Mouse (Mus musculus): ENCODE data around the gene Egln1. TPM values are rescaled to one million over a fixed set of nuclear protein-coding genes. Genes with fewer than 3 reads are reported as not detected.
A peak's percentile ranks its signal among the peaks of the same experiment; 100 is the strongest.

The Egln1 gene
- polyA plus RNA-seq, 1 experiment from 2014 or later, result 18.1 TPM

GRCm38 (mm10) chr8:124963246-124963645 is 14.1 kb upstream of the Egln1 start:
- H3K27me3 ChIP-seq (replicated peaks), result no peaks in the 10 kb centered on the region
- no peaks in the 10 kb centered on the region for H3K9me3 ChIP-seq

GRCm38 (mm10) chr8:124960226-124960880 is 11.2 kb upstream of the Egln1 start:
- H3K4me3 ChIP-seq, result no peak overlapping the region
- ATAC-seq (replicated peaks), result no peak
- H3K36me3 ChIP-seq (replicated peaks), result no peaks in the 10 kb centered on the region
- no peak overlapping the region for H3K4me2 ChIP-seq
- H3K27me3 ChIP-seq (replicated peaks), result no peaks in the 10 kb centered on the region
- no peak overlapping the region for H3K27ac ChIP-seq
- peaks cover 5% of the 10 kb centered on the region; the same call in 1 of the 2 replicates for H3K4me1 ChIP-seq
- no peak overlapping the region for H3K9ac ChIP-seq
- 21% methylated on average over 8 of the region's 8 CpGs for WGBS
- H3K9me3 ChIP-seq, result no peaks in the 10 kb centered on the region

More at GRCm38 (mm10) chr8:124963246-124963645, 14.1 kb upstream of the Egln1 start:
- Histone ChIP-seq H3K4me1 (peaks cover 5% of the 10 kb centered on the region; the same call in 1 of the 2 replicates), H3K9ac (no peak overlapping the region), H3K36me3 (replicated peaks) (no peaks in the 10 kb centered on the region), H3K4me2 (no peak overlapping the region), H3K4me3 (no peak overlapping the region), H3K27ac (no peak overlapping the region)
- ATAC-seq (replicated peaks), result no peak
- 96% methylated on average over 5 of the region's 5 CpGs for WGBS

GRCm38 (mm10) chr8:124959462-124960225 is 10.5 kb upstream of the Egln1 start:
- no peaks in the 10 kb centered on the region for H3K9me3 ChIP-seq
- H3K4me3 ChIP-seq, result no peak overlapping the region
- no peak overlapping the region for H3K4me2 ChIP-seq
- peaks cover 5% of the 10 kb centered on the region; the same call in 1 of the 2 replicates for H3K4me1 ChIP-seq
- no peaks in the 10 kb centered on the region for H3K27me3 ChIP-seq (replicated peaks)
- no peak overlapping the region for H3K27ac ChIP-seq
- ATAC-seq (replicated peaks), result no peak
- 70% methylated on average over 8 of the region's 8 CpGs for WGBS
- no peak overlapping the region for H3K9ac ChIP-seq
- no peaks in the 10 kb centered on the region for H3K36me3 ChIP-seq (replicated peaks)

- Histone ChIP-seq H3K4me1 (peaks cover 16% of the 10 kb centered on the region), H3K9me3 (no peaks in the 10 kb centered on the region), H3K9ac (no peak overlapping the region), H3K36me3 (replicated peaks) (no peaks in the 10 kb centered on the region), H3K4me3 (no peak overlapping the region), H3K27ac (no peak overlapping the region), H3K27me3 (replicated peaks) (no peaks in the 10 kb centered on the region), H3K4me2 (no peak overlapping the region)
- ATAC-seq (replicated peaks), result no peak
- 78% methylated on average over 8 of the region's 8 CpGs for WGBS
These were observed 5.5 kb upstream of the Egln1 start for GRCm38 (mm10) chr8:124954572-124955082.

GRCm38 (mm10) chr8:124953188-124953587 is 4.1 kb upstream of the Egln1 start:
- no peak for ATAC-seq (replicated peaks)
- Histone ChIP-seq H3K4me1 (peaks cover 16% of the 10 kb centered on the region), H3K4me2 (no peak overlapping the region), H3K9me3 (no peaks in the 10 kb centered on the region), H3K9ac (no peak overlapping the region), H3K27me3 (replicated peaks) (no peaks in the 10 kb centered on the region), H3K4me3 (no peak overlapping the region), H3K36me3 (replicated peaks) (no peaks in the 10 kb centered on the region), H3K27ac (no peak overlapping the region)
- whole genome bisulfite sequencing, result 88% methylated on average over 7 of the region's 7 CpGs

- Histone ChIP-seq H3K9me3 (no peaks in the 10 kb centered on the region), H3K27ac (peak overlapping the region; percentile 97; the same call in 1 of the 2 replicates), H3K9ac (no peak overlapping the region), H3K36me3 (replicated peaks) (no peaks in the 10 kb centered on the region), H3K4me1 (peaks cover 30% of the 10 kb centered on the region), H3K4me2 (peak overlapping the region; percentile 84), H3K27me3 (replicated peaks) (no peaks in the 10 kb centered on the region), H3K4me3 (peak overlapping the region; percentile 87)
- 84% methylated on average over 2 of the region's 2 CpGs for WGBS
- ATAC-seq (replicated peaks), result no peak
These were observed 1.7 kb upstream of the Egln1 start for GRCm38 (mm10) chr8:124950865-124951264.

GRCm38 (mm10) chr8:124950069-124950456 is 939 bp upstream of the Egln1 start:
- Histone ChIP-seq H3K36me3 (replicated peaks) (no peaks in the 10 kb centered on the region), H3K27me3 (replicated peaks) (no peaks in the 10 kb centered on the region), H3K9me3 (no peaks in the 10 kb centered on the region), H3K4me2 (peak overlapping the region; percentile 84), H3K4me3 (peak overlapping the region; percentile 87), H3K9ac (peak overlapping the region; percentile 94), H3K27ac (peak overlapping the region; percentile 97), H3K4me1 (peaks cover 39% of the 10 kb centered on the region)
- no peak for ATAC-seq (replicated peaks)
- WGBS, result 25% methylated on average over 10 of the region's 10 CpGs

GRCm38 (mm10) chr8:124948733-124949111 is 402 bp downstream of the Egln1 start:
- peak overlapping the region; percentile 87 for H3K4me3 ChIP-seq
- H3K4me1 ChIP-seq, result peaks cover 52% of the 10 kb centered on the region
- H3K9me3 ChIP-seq, result no peaks in the 10 kb centered on the region
- peak overlapping the region; percentile 94 for H3K9ac ChIP-seq
- peak; percentile 53 for ATAC-seq (replicated peaks)
- peak overlapping the region; percentile 97 for H3K27ac ChIP-seq
- H3K4me2 ChIP-seq, result peak overlapping the region; percentile 84
- no peaks in the 10 kb centered on the region for H3K36me3 ChIP-seq (replicated peaks)
- under 1% methylated on average over 39 of the region's 62 CpGs for WGBS
- H3K27me3 ChIP-seq (replicated peaks), result no peaks in the 10 kb centered on the region

- H3K27me3 ChIP-seq (replicated peaks), result no peaks in the 10 kb centered on the region
- WGBS, result under 1% methylated on average over 67 of the region's 67 CpGs
- peak overlapping the region; percentile 84 for H3K4me2 ChIP-seq
- no peaks in the 10 kb centered on the region for H3K9me3 ChIP-seq
- H3K4me1 ChIP-seq, result peaks cover 58% of the 10 kb centered on the region
- ATAC-seq (replicated peaks), result peak; percentile 35
- H3K9ac ChIP-seq, result peak overlapping the region; percentile 94
- peak overlapping the region; percentile 87 for H3K4me3 ChIP-seq
- peak overlapping the region; percentile 97 for H3K27ac ChIP-seq
- H3K36me3 ChIP-seq (replicated peaks), result no peaks in the 10 kb centered on the region
These were observed 1.0 kb downstream of the Egln1 start for GRCm38 (mm10) chr8:124947865-124948732.

GRCm38 (mm10) chr8:124944406-124944805 is 4.7 kb downstream of the Egln1 start:
- no peak overlapping the region for H3K9ac ChIP-seq
- 0 out of 2 replicates have a peak, but pooled peaks cover 4% of the 10 kb centered on the region for H3K36me3 ChIP-seq (replicated peaks)
- no peaks in the 10 kb centered on the region for H3K9me3 ChIP-seq
- peak overlapping the region; percentile 10; the same call in 1 of the 2 replicates for H3K4me2 ChIP-seq
- ATAC-seq (replicated peaks), result no peak
- WGBS, result 62% methylated on average over 7 of the region's 7 CpGs
- no peaks in the 10 kb centered on the region for H3K27me3 ChIP-seq (replicated peaks)
- H3K4me3 ChIP-seq, result no peak overlapping the region
- H3K4me1 ChIP-seq, result peaks cover 47% of the 10 kb centered on the region
- H3K27ac ChIP-seq, result no peak overlapping the region

- no peak overlapping the region for H3K4me2 ChIP-seq
- H3K9ac ChIP-seq, result no peak overlapping the region
- no peaks in the 10 kb centered on the region for H3K27me3 ChIP-seq (replicated peaks)
- ATAC-seq (replicated peaks), result no peak
- no peak overlapping the region for H3K27ac ChIP-seq
- 81% methylated on average over 6 of the region's 6 CpGs for WGBS
- no peak overlapping the region for H3K4me3 ChIP-seq
- H3K9me3 ChIP-seq, result no peaks in the 10 kb centered on the region
- H3K4me1 ChIP-seq, result peaks cover 47% of the 10 kb centered on the region
- H3K36me3 ChIP-seq (replicated peaks), result 0 out of 2 replicates have a peak, but pooled peaks cover 8% of the 10 kb centered on the region
These were observed 5.3 kb downstream of the Egln1 start for GRCm38 (mm10) chr8:124943801-124944200.

All from midbrain, embryonic 15.5 days (tissue).